Mouse (Mus musculus) lung, postnatal 10 days (tissue): ENCODE results near the gene Sipa1.

Experiments used
- DNase-seq: peaks from one replicate; pipeline ENCODE4 v3.0.0; 2021

Gene Sipa1

GRCm38 (mm10) chr19:5601752-5602541, 61.6 kb downstream of the Sipa1 start, which contains the start of gene Rnaseh2c:
TSS of gene Rnaseh2c (plus strand) at chr19:5601873.
- DNase-seq = peak; percentile 79
